In the genomic region with DNA sequence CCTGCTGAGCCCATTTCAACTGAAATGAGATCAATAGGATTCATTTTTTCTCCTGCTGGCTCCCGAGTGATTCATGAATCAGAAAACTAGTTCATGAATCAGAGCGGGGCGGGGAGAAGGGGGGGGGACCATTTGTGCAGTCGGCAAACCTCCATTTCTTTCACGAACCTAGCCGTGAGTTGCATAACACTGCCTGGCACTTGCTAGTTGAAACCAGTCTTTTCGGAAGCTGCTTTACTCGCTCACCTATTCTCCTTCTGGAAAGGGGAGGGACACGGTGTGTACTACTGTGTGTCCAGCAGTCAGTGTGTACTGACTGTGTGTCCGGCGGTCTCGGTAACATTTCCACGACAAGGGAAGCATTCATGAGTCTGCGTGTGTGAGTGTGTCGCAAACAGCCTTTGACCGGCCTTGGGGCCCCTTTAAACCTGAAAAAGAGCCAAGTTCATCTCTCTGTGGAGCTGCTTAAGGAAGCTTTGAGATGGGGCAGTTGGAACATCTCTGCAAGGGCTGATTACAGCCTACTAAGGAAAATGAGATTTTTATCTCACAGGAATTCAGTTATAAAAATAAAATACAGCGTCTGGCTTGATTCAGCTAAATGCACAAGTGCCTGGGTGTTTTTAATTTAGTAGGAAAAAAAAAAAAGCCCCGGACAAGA, we compare ENCODE assay signal across 8 mouse cellular contexts.
A peak's percentile ranks its signal among the peaks of the same experiment; 100 is the strongest.
DNase-seq lines count a peak whose midpoint lies in the region; ATAC-seq and TF ChIP-seq lines count a peak whose summit lies in the region.

No protein-coding gene starts in this region.

- no peak overlapping the region for H3K4me3 ChIP-seq in forebrain, postnatal 0 days (ENCODE audit: low read depth, low read length)
- peak overlapping the region; percentile 36; the same call in 1 of the 2 replicates for H3K4me3 ChIP-seq in liver, embryonic 16.5 days (ENCODE audit: low read depth, low read length)
- H3K4me3 ChIP-seq in neural tube, embryonic 13.5 days, result no peak overlapping the region

- intact Hi-C loops in heart, postnatal 36 days (cut with DNase I), result loop anchor here (1.0 to 2.0 kb wide), 7 partner anchors 49 to 219 kb away; no protein-coding TSS in a partner anchor

- H3K9me3 ChIP-seq in forebrain, postnatal 0 days (ENCODE audit: low read length), result no peaks in the 10 kb centered on the region
- H3K9me3 ChIP-seq in liver, embryonic 16.5 days (replicated peaks; ENCODE audit: control insufficient read depth, low read length), result no peaks in the 10 kb centered on the region
- no peaks in the 10 kb centered on the region for H3K9me3 ChIP-seq in neural tube, embryonic 13.5 days

- no peak for TF ChIP-seq CTCF in forebrain, postnatal 0 days (IDR thresholded peaks at IDR 0.05; ENCODE audit: low read depth)

- 3% methylated on average over 18 of the region's 18 CpGs for WGBS in forebrain, postnatal 0 days
- WGBS in liver, embryonic 16.5 days (ENCODE audit: insufficient replicate concordance), result 16% methylated on average over 18 of the region's 18 CpGs
- WGBS in neural tube, embryonic 13.5 days, result 12% methylated on average over 18 of the region's 18 CpGs

- H3K36me3 ChIP-seq in forebrain, postnatal 0 days (ENCODE audit: insufficient read depth), result no peaks in the 10 kb centered on the region
- H3K36me3 ChIP-seq in liver, embryonic 16.5 days (ENCODE audit: control insufficient read depth, insufficient read depth), result no peaks in the 10 kb centered on the region
- no peaks in the 10 kb centered on the region for H3K36me3 ChIP-seq in neural tube, embryonic 13.5 days

- peak overlapping the region; percentile 94 for H3K27ac ChIP-seq in forebrain, postnatal 0 days (ENCODE audit: low read depth, low read length)
- H3K27ac ChIP-seq in liver, embryonic 16.5 days (ENCODE audit: low read length), result peak overlapping the region; percentile 89
- H3K27ac ChIP-seq in neural tube, embryonic 13.5 days (replicated peaks), result peak overlapping the region; percentile 99

- peak overlapping the region; percentile 47 for H3K9ac ChIP-seq in forebrain, postnatal 0 days
- peak overlapping the region; percentile 39 for H3K9ac ChIP-seq in liver, embryonic 16.5 days (ENCODE audit: low read depth, low read length)
- H3K9ac ChIP-seq in neural tube, embryonic 13.5 days, result peak overlapping the region; percentile 59

- DNase-seq in MN1 (ENCODE audit: low spot score), result peak; percentile 89
- DNase-seq in c-Kit-positive CD71-positive TER-119-negative erythroid progenitor cells, embryonic 14.5 days (ENCODE audit: low read depth), result peak; percentile 20
- DNase-seq in forebrain, postnatal 0 days, result peak; percentile 88
- peak; percentile 65 to 81 for DNase-seq in heart, postnatal 36 days
- peak; percentile 56 to 89 for DNase-seq in layer of hippocampus, adult 18-20 months (ENCODE audit: low spot score in 2 of 2)
- DNase-seq in urinary bladder, postnatal 36 days (ENCODE audit: low spot score in 2 of 2), result peak; percentile 61 to 79

- H3K27me3 ChIP-seq in forebrain, postnatal 0 days (ENCODE audit: insufficient read depth, low read length), result no peaks in the 10 kb centered on the region
- H3K27me3 ChIP-seq in liver, embryonic 16.5 days (ENCODE audit: control insufficient read depth, insufficient read depth, low read depth, low read length), result no peaks in the 10 kb centered on the region
- H3K27me3 ChIP-seq in neural tube, embryonic 13.5 days, result no peaks in the 10 kb centered on the region

- no peak for ATAC-seq in forebrain, postnatal 0 days
- no peak for ATAC-seq in liver, embryonic 16.5 days (ENCODE audit: low read depth)
- peak; percentile 1; the same call in 1 of the 2 replicates for ATAC-seq in neural tube, embryonic 13.5 days (ENCODE audit: low read depth)

- H3K4me2 ChIP-seq in forebrain, postnatal 0 days (ENCODE audit: low read depth), result peak overlapping the region; percentile 47
- peak overlapping the region; percentile 59 for H3K4me2 ChIP-seq in liver, embryonic 16.5 days (ENCODE audit: low read depth, low read length)
- H3K4me2 ChIP-seq in neural tube, embryonic 13.5 days, result peak overlapping the region; percentile 39

- H3K4me1 ChIP-seq in forebrain, postnatal 0 days (ENCODE audit: insufficient read depth), result peaks cover 72% of the 10 kb centered on the region
- H3K4me1 ChIP-seq in liver, embryonic 16.5 days (ENCODE audit: control insufficient read depth, low read depth, low read length), result peaks cover 51% of the 10 kb centered on the region
- peaks cover 95% of the 10 kb centered on the region for H3K4me1 ChIP-seq in neural tube, embryonic 13.5 days (replicated peaks)

Comparison
In these comparisons a context has a peak if more than half of its experiments do, and no peak if none do; other contexts are left out.
1. DNase-seq: peak in every context shown above with its lines; median percentile 89 in MN1; 88 in forebrain, postnatal 0 days; 73 in heart, postnatal 36 days; 72 in layer of hippocampus, adult 18-20 months; 70 in urinary bladder, postnatal 36 days; 20 in c-Kit-positive CD71-positive TER-119-negative erythroid progenitor cells, embryonic 14.5 days.